Mouse (Mus musculus) embryo, embryonic 11 days (tissue): ENCODE measurements at regions not wholly inside any gene's neighbourhood (a gene's known extent, or its start where the extent isn't known, plus 50 kb on each side); places are given as distances from the start of the nearest gene placed in this dataset.

Experiments
- DNase-seq: peaks from one replicate; pipeline ENCODE4 v3.0.0-alpha.2; 2015

GRCm38 (mm10) chr1:42236466-42237010, 459.0 kb upstream of the Pou3f3 start:
- DNase-seq, result no peak

GRCm38 (mm10) chr1:42238408-42238807, 457.2 kb upstream of the Pou3f3 start:
- DNase-seq, result peak; percentile 49

GRCm38 (mm10) chr1:42241172-42241571, 454.4 kb upstream of the Pou3f3 start:
- DNase-seq, result no peak

GRCm38 (mm10) chr1:42241601-42242220, 453.9 kb upstream of the Pou3f3 start:
- no peak for DNase-seq

GRCm38 (mm10) chr1:42242586-42243457, 452.7 kb upstream of the Pou3f3 start:
- peak; percentile 43 for DNase-seq

GRCm38 (mm10) chr1:42243458-42243855, 452.1 kb upstream of the Pou3f3 start:
- peak; percentile 59 for DNase-seq

GRCm38 (mm10) chr1:42243878-42244277, 451.7 kb upstream of the Pou3f3 start:
- DNase-seq, result peak; percentile 74

- no peak for DNase-seq
These were observed 443.2 kb upstream of the Pou3f3 start for GRCm38 (mm10) chr1:42252386-42252785.

GRCm38 (mm10) chr1:42253786-42254185, 441.8 kb upstream of the Pou3f3 start:
- no peak for DNase-seq

- no peak for DNase-seq
These were observed 438.5 kb upstream of the Pou3f3 start for GRCm38 (mm10) chr1:42256911-42257595.

GRCm38 (mm10) chr1:42257801-42258593, 437.6 kb upstream of the Pou3f3 start:
- peak; percentile 78 for DNase-seq

GRCm38 (mm10) chr1:42258594-42258910, 437.0 kb upstream of the Pou3f3 start:
- no peak for DNase-seq

- DNase-seq, result peak; percentile 68
These were observed 436.2 kb upstream of the Pou3f3 start for GRCm38 (mm10) chr1:42259216-42259977.

GRCm38 (mm10) chr1:42260033-42260925, 435.3 kb upstream of the Pou3f3 start:
- DNase-seq, result no peak

GRCm38 (mm10) chr1:42261031-42261430, 434.5 kb upstream of the Pou3f3 start:
- no peak for DNase-seq

GRCm38 (mm10) chr1:42261800-42262199, 433.8 kb upstream of the Pou3f3 start:
- DNase-seq, result peak; percentile 55

- no peak for DNase-seq
These were observed 433.0 kb upstream of the Pou3f3 start for GRCm38 (mm10) chr1:42262606-42263005.

- DNase-seq, result no peak
These were observed 418.4 kb upstream of the Pou3f3 start for GRCm38 (mm10) chr1:42277130-42277529.

GRCm38 (mm10) chr1:42295841-42296240, 399.7 kb upstream of the Pou3f3 start:
- DNase-seq, result no peak

GRCm38 (mm10) chr1:42309251-42309650, 386.3 kb upstream of the Pou3f3 start:
- no peak for DNase-seq

- no peak for DNase-seq
These were observed 382.1 kb upstream of the Pou3f3 start for GRCm38 (mm10) chr1:42313494-42313893.
